Mouse (Mus musculus) limb, embryonic 13.5 days (tissue): Measurements from ENCODE around the gene Sntb2. TPM values are rescaled to one million over a fixed set of nuclear protein-coding genes. Genes with fewer than 3 reads are reported as not detected.
"Not testable (repeated sequence)": the region's sequence is repeated elsewhere in the genome, so short reads cannot be mapped to it uniquely, and the experiment has no call there.

Source experiments
- ATAC-seq: fragments of 200-750 bp; cut with Nextera tagmentation; 2 replicates; pipeline ENCODE4 v1.8.0; 2017; ENCODE audit warnings: low read depth, moderate number of reproducible peaks, moderate TSS enrichment; ENCODE audit not compliant: low FRiP score
- H3K27ac ChIP-seq: fragments of 300-500 bp; sonication (generic); 2 replicates; pipeline ENCODE4 v1.5.1; 2015; ENCODE audit warnings: inconsistent platforms, mild to moderate bottlenecking, moderate library complexity
- H3K27me3 ChIP-seq: fragments of 300-500 bp; sonication (generic); 2 replicates; pipeline ENCODE4 v1.6.1; 2015; ENCODE audit warnings: mild to moderate bottlenecking, inconsistent platforms
- H3K36me3 ChIP-seq: fragments of 300-500 bp; sonication (generic); 2 replicates; pipeline ENCODE4 v1.6.1; 2015; ENCODE audit warnings: inconsistent platforms, mild to moderate bottlenecking, moderate library complexity
- H3K4me1 ChIP-seq: fragments of 300-500 bp; sonication (generic); 2 replicates; pipeline ENCODE4 v1.6.1; 2015; ENCODE audit warnings: inconsistent platforms
- H3K4me2 ChIP-seq: fragments of 300-500 bp; sonication (generic); replicated peaks from 2 replicates; pipeline ENCODE4 v1.6.1; 2015; ENCODE audit warnings: inconsistent platforms, mild to moderate bottlenecking, moderate library complexity
- H3K4me3 ChIP-seq: fragments of 300-500 bp; sonication (generic); 2 replicates; pipeline ENCODE4 v1.5.1; 2015; ENCODE audit warnings: moderate library complexity, mild to moderate bottlenecking, inconsistent platforms
- H3K9ac ChIP-seq: fragments of 300-500 bp; sonication (generic); 2 replicates; pipeline ENCODE4 v1.6.1; 2015; ENCODE audit warnings: mild to moderate bottlenecking, inconsistent platforms
- H3K9me3 ChIP-seq: fragments of 300-500 bp; sonication (generic); 2 replicates; pipeline ENCODE4 v1.6.1; 2016; ENCODE audit warnings: inconsistent platforms
- WGBS: fragments of 180-500 bp; shearing (Covaris S2); methylation state at CpG from one replicate; pipeline ENCODE4 v1.1.7; 2015; 5-methylcytosine and 5-hydroxymethylcytosine counted together
- polyA plus RNA-seq: library from polyadenylated mRNA; unstranded; fragments of >200 nt; fragmentation: Nextera tagmentation; extraction: Ambion mirVana; gene quantifications from 2 replicates; pipeline ENCODE4 v1.2.1, GENCODE M21; 2015

The Sntb2 gene
- polyA plus RNA-seq, 1 experiment from 2014 or later: 16.4 TPM

- no peak overlapping the region for H3K4me2 ChIP-seq
- H3K36me3 ChIP-seq: peaks cover 10% of the 10 kb centered on the region; the same call in 1 of the 2 replicates
- no peaks in the 10 kb centered on the region for H3K9me3 ChIP-seq
- H3K9ac ChIP-seq: no peak overlapping the region
- ATAC-seq: no peak
- peaks cover 15% of the 10 kb centered on the region for H3K4me1 ChIP-seq
- H3K4me3 ChIP-seq: no peak overlapping the region
- no peaks in the 10 kb centered on the region for H3K27me3 ChIP-seq
- 54% methylated on average over 2 of the region's 2 CpGs for WGBS
- no peak overlapping the region for H3K27ac ChIP-seq
Measured at GRCm38 (mm10) chr8:106978755-106979251, 43.3 kb downstream of the Sntb2 start.

GRCm38 (mm10) chr8:106985404-106985821 lies 49.9 kb downstream of the Sntb2 start:
- WGBS: 74% methylated on average over 9 of the region's 9 CpGs
- Histone ChIP-seq H3K4me1 (0 out of 2 replicates have a peak, but pooled peaks cover 5% of the 10 kb centered on the region), H3K9ac (no peak overlapping the region), H3K4me3 (no peak overlapping the region), H3K9me3 (no peaks in the 10 kb centered on the region), H3K36me3 (peaks cover 16% of the 10 kb centered on the region), H3K27me3 (no peaks in the 10 kb centered on the region), H3K4me2 (no peak overlapping the region), H3K27ac (no peak overlapping the region)
- no peak for ATAC-seq

DNA sequence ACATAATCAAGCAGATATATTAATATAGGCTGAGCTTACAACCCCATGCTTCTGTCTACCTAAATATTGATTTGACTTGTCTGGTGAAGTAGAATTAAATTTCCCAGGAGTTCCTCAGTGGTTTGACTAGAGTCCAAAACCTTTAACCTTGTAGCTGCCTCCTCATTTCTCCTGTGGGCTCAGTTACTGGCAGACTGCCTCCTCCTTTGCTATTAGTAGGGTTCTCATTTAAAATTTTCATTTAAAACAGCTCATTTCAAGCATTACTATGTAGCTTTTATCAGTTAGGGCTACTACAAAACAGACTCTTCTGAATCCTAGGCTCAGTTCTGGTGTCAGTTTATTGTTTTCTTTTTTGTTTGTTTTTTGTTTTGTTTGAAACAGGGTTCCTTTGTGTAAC lies 50.4 kb downstream of the Sntb2 start:
- Histone ChIP-seq H3K4me2 (no peak overlapping the region), H3K27ac (no peak overlapping the region), H3K4me1 (0 out of 2 replicates have a peak, but pooled peaks cover 5% of the 10 kb centered on the region), H3K9me3 (no peaks in the 10 kb centered on the region), H3K27me3 (no peaks in the 10 kb centered on the region), H3K36me3 (peaks cover 19% of the 10 kb centered on the region), H3K4me3 (no peak overlapping the region), H3K9ac (no peak overlapping the region)
- ATAC-seq: no peak

- Histone ChIP-seq H3K36me3 (peaks cover 27% of the 10 kb centered on the region), H3K4me1 (0 out of 2 replicates have a peak, but pooled peaks cover 5% of the 10 kb centered on the region), H3K27me3 (no peaks in the 10 kb centered on the region), H3K9me3 (no peaks in the 10 kb centered on the region), H3K4me2 (no peak overlapping the region), H3K27ac (no peak overlapping the region), H3K4me3 (no peak overlapping the region), H3K9ac (no peak overlapping the region)
- no peak for ATAC-seq
Measured at GRCm38 (mm10) chr8:106987557-106987956, 52.0 kb downstream of the Sntb2 start.

DNA sequence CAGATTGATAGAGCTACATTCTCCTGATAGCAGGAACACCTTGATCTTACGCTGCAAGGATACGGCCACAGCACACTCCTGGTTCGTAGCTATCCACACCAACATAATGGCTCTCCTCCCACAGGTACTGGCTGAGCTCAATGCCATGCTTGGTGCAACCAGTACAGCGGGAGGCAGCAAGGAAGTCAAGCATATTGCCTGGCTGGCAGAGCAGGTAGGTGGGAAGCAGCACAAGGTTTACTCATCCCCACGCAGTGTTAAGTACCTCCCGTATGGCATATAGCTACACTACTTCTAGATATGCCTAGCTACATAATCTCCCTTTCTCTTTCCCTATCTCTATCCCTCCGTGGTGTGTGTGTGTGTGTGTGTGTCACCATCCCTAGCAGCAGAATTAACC lies 55.8 kb downstream of the Sntb2 start:
- WGBS: 92% methylated on average over 7 of the region's 7 CpGs
- Histone ChIP-seq H3K27ac (no peak overlapping the region), H3K27me3 (no peaks in the 10 kb centered on the region), H3K9ac (no peak overlapping the region), H3K4me2 (no peak overlapping the region), H3K36me3 (peaks cover 39% of the 10 kb centered on the region), H3K4me1 (no peaks in the 10 kb centered on the region), H3K4me3 (no peak overlapping the region), H3K9me3 (no peaks in the 10 kb centered on the region)
- no peak for ATAC-seq

GRCm38 (mm10) chr8:106996339-106996738 lies 60.8 kb downstream of the Sntb2 start:
- not testable (repeated sequence) for H3K4me1 ChIP-seq, ATAC-seq, H3K9ac ChIP-seq, H3K4me2 ChIP-seq, H3K9me3 ChIP-seq, H3K27me3 ChIP-seq, H3K4me3 ChIP-seq, H3K27ac ChIP-seq
- 84% methylated on average over 4 of the region's 4 CpGs for WGBS
- H3K36me3 ChIP-seq: peaks cover 48% of the 10 kb centered on the region

GRCm38 (mm10) chr8:106997416-106997815 lies 61.9 kb downstream of the Sntb2 start:
- peaks cover 38% of the 10 kb centered on the region for H3K36me3 ChIP-seq
- 81% methylated on average over 4 of the region's 4 CpGs for WGBS

DNA sequence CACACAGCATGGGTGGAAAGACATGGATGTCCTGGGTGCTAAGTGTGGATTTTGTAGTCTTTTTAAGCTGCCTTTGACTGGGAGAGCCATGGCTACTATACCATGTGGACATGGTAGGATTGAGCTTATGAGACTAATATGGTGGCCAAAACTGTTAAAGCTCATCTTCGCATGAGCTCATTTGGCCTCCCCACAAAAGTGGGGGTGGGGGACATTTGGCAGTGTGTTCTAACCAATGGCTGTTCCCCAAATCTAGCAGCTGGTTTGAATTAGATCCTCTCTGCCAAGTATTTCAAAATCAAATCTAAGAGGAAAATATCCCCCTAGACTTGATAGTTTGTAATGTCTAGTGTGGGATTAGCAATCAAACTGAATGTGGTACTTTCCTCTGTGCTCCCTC lies 63.5 kb downstream of the Sntb2 start:
- no peak overlapping the region for H3K27ac ChIP-seq

More at GRCm38 (mm10) chr8:106997416-106997815, 61.9 kb downstream of the Sntb2 start:
- H3K27me3 ChIP-seq: no peaks in the 10 kb centered on the region
- no peak overlapping the region for H3K27ac ChIP-seq
- H3K9ac ChIP-seq: no peak overlapping the region
- no peak overlapping the region for H3K4me2 ChIP-seq
- no peaks in the 10 kb centered on the region for H3K9me3 ChIP-seq
- H3K4me1 ChIP-seq: no peaks in the 10 kb centered on the region; the same call in 1 of the 2 replicates
- H3K4me3 ChIP-seq: no peak overlapping the region
- no peak for ATAC-seq

DNA sequence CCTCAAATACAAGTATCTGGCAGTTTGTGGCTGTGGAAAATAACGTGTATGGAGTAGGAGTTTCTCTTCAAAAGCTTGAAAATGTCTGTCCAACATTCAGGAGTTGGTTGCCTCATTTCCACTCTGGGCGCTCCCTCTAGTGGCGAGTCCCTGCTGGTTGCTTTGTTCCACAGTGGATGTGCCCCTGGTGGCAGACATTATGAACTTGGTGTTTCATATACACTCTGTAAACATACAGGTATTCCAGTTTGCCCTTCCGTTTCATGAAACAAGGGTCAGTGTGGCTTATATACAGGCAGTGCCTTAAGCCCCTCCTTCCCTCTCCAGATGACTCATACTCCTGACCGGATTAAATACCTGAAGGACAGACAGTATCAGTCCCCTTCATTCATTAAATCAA lies 67.0 kb downstream of the Sntb2 start:
- 40% methylated on average over 5 of the region's 5 CpGs for WGBS
- Histone ChIP-seq H3K4me2 (no peak overlapping the region), H3K9ac (no peak overlapping the region), H3K36me3 (peaks cover 33% of the 10 kb centered on the region), H3K4me3 (no peak overlapping the region), H3K27ac (no peak overlapping the region), H3K4me1 (no peaks in the 10 kb centered on the region; the same call in 1 of the 2 replicates), H3K27me3 (no peaks in the 10 kb centered on the region), H3K9me3 (no peaks in the 10 kb centered on the region)
- peak; percentile 66 for ATAC-seq

More for the DNA sequence above, 63.5 kb downstream of the Sntb2 start:
- Histone ChIP-seq H3K36me3 (peaks cover 40% of the 10 kb centered on the region), H3K4me3 (no peak overlapping the region), H3K27me3 (no peaks in the 10 kb centered on the region), H3K9ac (no peak overlapping the region), H3K4me2 (no peak overlapping the region), H3K4me1 (no peaks in the 10 kb centered on the region; the same call in 1 of the 2 replicates), H3K9me3 (no peaks in the 10 kb centered on the region)
- no peak for ATAC-seq
- WGBS: 70% methylated on average over 1 of the region's 1 CpGs

- no peak for ATAC-seq
- 89% methylated on average over 3 of the region's 3 CpGs for WGBS
- H3K27ac ChIP-seq: no peak overlapping the region
- H3K4me1 ChIP-seq: no peaks in the 10 kb centered on the region
- H3K4me2 ChIP-seq: no peak overlapping the region
- no peaks in the 10 kb centered on the region for H3K27me3 ChIP-seq
- H3K36me3 ChIP-seq: peaks cover 75% of the 10 kb centered on the region
- no peaks in the 10 kb centered on the region for H3K9me3 ChIP-seq
- H3K9ac ChIP-seq: no peak overlapping the region
- H3K4me3 ChIP-seq: no peak overlapping the region
Measured at GRCm38 (mm10) chr8:107007795-107008194, 72.2 kb downstream of the Sntb2 start.

GRCm38 (mm10) chr8:107012666-107013065 lies 77.1 kb downstream of the Sntb2 start:
- WGBS: 82% methylated on average over 2 of the region's 2 CpGs
- H3K27me3 ChIP-seq: no peaks in the 10 kb centered on the region
- peaks cover 54% of the 10 kb centered on the region for H3K36me3 ChIP-seq
- H3K27ac ChIP-seq: no peak overlapping the region
- no peak overlapping the region for H3K4me3 ChIP-seq
- no peaks in the 10 kb centered on the region for H3K4me1 ChIP-seq
- no peak for ATAC-seq
- no peak overlapping the region for H3K4me2 ChIP-seq
- H3K9me3 ChIP-seq: no peaks in the 10 kb centered on the region
- 0 out of 2 replicates have a peak overlapping the region, but pooled peaks have one; percentile 13 for H3K9ac ChIP-seq

- Histone ChIP-seq H3K9me3 (no peaks in the 10 kb centered on the region), H3K4me3 (no peak overlapping the region), H3K36me3 (peaks cover 36% of the 10 kb centered on the region), H3K4me1 (no peaks in the 10 kb centered on the region), H3K27me3 (no peaks in the 10 kb centered on the region), H3K27ac (no peak overlapping the region), H3K4me2 (no peak overlapping the region), H3K9ac (no peak overlapping the region)
- WGBS: 94% methylated on average over 1 of the region's 1 CpGs
- no peak for ATAC-seq
Measured at GRCm38 (mm10) chr8:107014915-107015314, 79.4 kb downstream of the Sntb2 start.

GRCm38 (mm10) chr8:107023479-107023878 lies 87.9 kb downstream of the Sntb2 start:
- H3K9me3 ChIP-seq: no peaks in the 10 kb centered on the region
- H3K36me3 ChIP-seq: no peaks in the 10 kb centered on the region
- H3K4me1 ChIP-seq: no peaks in the 10 kb centered on the region
- H3K27me3 ChIP-seq: no peaks in the 10 kb centered on the region
- H3K4me3 ChIP-seq: no peak overlapping the region
- no peak for ATAC-seq
- 88% methylated on average over 8 of the region's 8 CpGs for WGBS
- no peak overlapping the region for H3K27ac ChIP-seq
- H3K4me2 ChIP-seq: no peak overlapping the region
- no peak overlapping the region for H3K9ac ChIP-seq
